Mouse (Mus musculus): ENCODE results near the gene Ccdc88b.

The Ccdc88b gene

DNA sequence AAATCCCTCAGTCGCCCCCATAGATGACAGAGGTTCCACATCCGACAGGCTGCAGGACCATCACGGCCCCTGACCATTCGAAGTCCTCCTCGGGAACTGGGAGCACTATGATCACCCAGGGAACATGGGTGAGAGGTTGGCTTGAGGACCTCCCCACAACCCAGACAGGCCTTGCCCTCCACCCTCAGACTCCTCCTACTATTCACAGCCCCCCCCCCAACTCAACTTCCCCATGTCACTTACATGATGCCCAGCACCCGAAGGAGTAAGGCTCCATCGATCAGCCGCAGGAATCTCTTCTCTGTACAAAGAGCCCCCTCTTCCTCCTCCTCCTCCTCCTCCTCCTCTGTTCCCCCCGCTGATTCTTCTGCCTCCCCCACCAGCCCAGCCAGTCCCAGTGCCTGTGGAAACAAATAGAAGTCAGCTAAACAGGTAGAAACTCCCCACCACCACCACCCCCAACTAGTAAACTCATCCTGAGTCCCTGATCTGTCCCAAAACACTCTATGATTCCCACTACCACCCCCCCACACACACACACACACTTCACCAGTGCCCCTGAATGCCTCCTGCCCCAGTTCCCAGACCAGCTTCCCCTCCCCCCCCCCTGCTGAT is 513 bp downstream of the Ccdc88b start:
- DNase-seq (ENCODE audit: inconsistent ontology term) = no peak

DNA sequence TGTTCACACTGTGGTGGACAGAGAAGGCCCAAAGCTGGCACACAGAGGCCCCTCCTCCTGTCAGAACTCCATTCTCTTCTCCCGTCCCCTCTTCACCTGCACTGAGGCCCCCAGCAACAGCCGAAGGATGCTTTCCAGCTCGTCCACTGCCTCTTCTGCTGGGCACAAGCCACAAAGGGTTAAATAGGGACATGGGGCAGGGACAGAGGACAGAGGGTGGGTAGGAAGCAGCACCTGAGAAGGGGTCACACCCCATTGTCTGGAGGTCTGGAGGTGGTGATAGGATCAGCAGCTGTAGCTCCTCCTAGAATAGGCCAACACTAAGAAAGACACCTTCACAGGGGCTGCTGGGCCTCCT is 1.0 kb downstream of the Ccdc88b start:
- DNase-seq (ENCODE audit: inconsistent ontology term) = no peak

DNA sequence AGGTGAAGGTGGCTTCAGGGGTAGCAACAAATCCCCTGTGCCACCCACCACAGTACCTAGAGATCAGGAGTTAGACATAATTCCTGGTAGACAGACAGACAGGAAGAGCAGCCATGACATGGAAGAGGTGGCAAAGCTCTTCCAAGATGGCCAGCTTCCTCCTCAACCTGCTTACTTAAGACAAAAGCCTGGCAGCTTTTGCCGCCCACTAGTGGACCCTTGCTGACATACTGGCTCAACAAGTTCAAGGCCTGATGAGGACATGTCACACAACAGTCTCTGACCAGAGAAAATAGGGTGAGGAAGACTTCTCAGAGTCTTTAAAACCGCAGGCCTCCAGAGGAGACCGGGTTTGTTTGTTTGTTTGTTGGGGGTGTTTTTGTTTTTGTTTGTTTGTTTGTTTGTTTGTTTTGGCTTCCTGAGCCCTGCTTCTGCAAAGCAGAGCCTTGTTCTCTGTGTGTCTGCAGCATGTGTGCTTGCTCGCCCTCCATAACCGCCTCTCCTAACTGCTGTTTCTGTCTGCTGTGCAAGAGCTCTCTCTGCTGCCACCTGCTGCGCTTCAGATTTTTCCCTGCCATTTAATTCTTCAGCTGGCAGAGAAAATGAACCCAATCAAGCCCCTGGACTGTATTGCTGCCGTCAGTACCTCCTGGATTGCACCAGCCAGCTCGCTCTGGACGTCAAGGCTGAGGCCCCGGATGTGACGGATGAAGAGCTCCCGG is 1.6 kb downstream of the Ccdc88b start:
- DNase-seq (ENCODE audit: inconsistent ontology term) = peak; percentile 20

DNA sequence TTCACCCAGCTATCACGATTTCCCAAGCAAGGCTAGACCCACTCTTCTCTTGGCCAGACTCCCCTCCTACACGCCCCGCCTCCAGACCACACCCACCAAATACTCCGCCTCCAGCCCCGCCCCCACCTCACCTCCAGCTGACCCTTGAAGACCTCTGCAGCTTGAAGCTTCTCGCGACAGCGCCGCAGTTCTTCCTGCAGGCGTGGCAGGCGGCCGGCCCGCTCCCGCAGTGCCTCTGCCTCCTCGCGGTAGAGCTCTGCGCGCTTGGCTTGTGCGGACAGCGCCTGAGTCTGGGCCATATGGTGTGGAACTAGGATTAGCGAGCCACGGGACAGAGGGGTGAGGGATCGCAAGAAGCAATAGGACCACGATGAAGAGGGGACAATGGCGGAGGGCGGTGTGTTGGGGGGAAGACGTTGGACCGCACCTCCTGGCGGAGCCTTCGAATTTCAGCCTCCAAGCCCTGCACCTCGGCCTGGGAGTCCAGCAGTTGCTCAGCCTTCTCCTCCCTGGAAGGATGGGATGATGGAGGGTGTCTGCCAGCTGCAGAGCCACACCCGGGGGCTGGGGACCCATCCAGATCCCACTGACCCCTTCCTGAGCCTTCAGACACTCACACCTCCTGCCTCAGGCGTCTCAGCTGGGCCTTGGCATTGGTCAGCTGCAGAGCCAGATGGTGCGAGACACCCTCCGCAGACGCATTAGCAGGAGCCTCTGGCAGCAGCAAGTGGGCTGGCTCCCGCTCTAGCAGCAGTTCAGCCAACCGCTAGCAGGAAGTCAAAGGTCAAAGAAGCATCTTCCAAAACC is 2.6 kb downstream of the Ccdc88b start:
- DNase-seq (ENCODE audit: inconsistent ontology term) = no peak

DNA sequence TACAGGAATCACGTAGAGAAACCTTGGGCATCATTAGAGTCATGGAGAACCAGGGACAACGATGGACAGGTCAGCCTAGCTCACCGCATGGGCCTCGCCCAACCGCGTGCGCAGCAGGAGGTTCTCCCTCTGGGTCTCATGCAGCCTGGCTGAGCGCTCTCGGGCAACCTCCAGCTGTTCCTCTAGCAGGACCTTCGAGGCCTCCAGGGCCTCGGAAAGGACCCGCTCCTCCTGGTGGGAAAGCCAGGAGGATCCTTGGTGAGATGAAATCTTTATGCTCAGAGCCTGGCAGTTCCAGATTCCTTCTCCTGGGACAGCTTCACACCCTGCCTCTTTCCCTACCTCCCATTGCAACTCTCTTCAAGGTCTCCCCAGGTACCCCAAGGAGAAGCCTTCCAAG is 3.4 kb downstream of the Ccdc88b start:
- no peak for DNase-seq (ENCODE audit: inconsistent ontology term)

DNA sequence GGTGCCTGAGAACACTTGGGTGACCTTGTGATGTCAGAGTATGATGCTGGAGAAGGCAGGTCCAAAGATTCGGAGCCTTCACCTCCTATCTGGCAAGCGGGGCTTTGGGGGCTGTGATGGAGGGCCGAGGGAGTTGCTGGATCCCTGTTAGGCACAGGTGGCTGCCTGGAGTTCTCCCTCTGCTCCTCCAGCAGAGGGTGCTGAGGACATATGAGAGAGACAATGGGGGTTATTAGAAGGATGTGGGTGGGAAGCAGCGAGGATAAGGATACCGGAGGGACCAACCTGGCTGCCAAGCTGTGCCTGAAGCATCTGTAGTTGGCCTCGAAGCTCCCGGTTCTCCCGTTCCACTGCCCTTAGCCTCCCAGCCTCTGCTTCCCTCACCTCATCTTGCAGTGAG is 4.1 kb downstream of the Ccdc88b start:
- no peak for DNase-seq (ENCODE audit: inconsistent ontology term)

DNA sequence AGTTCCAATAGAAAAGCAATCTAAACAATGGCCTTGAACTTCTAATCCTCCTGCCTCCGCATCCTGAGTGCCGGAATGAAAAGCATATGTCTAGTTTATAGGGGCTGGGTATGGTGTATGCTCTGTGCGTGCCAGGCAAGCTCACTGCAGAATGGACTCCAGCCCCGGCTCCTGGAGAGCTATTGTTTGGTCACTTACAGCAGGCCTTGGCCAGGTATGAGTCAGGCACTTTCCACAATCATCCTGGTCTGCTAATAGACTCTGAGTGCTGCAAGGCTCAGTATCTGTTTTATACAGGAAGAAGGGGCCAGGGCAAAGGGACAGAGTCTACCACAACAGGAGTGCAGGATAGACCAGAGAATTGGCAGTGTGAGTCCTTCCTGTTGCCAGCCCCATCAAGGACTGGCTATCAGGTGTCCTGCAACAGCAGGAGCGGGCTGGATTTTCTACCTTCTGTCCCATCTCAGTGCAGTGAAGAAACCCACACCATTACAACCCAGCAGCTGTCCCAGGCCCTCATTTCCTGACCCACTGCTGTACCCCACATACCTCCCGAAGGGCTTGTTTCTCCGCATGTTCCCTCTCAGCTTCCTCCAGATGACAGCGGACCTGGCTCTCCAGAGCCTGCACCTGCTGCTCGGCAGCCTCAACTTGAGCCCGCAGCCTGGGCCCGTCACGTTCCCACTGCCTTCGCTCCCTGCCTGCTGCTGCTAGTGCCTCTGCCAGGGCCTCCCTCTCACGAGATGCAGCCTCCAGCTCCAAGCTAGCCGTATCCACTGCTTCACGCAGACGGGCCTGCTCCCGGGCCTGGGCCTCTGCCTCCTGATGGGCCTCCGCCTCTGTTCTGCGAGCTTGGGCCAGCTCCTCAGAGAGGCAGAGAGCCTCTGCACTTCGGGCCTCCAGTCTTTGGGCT is 5.4 kb downstream of the Ccdc88b start:
- no peak for DNase-seq (ENCODE audit: inconsistent ontology term)

DNA sequence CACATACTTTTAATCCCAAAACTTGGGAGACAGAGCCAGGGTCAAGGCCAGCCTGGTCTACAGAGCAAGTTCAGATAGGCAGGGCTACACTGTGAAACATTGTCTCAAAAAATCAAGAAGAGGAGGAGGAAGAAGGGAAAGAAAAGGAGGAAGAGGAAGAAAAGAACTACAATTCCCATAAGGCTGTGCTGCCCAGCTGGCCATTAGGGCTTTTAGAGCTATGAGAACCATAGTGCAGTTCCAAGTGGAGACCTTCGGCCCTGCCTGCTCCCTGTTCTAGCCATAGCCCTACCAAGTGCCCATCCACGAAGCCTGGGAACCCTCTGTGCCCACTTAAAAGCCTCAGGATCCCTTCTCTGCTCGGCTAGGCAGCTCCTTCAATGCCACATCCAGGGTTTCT is 6.5 kb downstream of the Ccdc88b start:
- no peak for DNase-seq (ENCODE audit: inconsistent ontology term)

DNA sequence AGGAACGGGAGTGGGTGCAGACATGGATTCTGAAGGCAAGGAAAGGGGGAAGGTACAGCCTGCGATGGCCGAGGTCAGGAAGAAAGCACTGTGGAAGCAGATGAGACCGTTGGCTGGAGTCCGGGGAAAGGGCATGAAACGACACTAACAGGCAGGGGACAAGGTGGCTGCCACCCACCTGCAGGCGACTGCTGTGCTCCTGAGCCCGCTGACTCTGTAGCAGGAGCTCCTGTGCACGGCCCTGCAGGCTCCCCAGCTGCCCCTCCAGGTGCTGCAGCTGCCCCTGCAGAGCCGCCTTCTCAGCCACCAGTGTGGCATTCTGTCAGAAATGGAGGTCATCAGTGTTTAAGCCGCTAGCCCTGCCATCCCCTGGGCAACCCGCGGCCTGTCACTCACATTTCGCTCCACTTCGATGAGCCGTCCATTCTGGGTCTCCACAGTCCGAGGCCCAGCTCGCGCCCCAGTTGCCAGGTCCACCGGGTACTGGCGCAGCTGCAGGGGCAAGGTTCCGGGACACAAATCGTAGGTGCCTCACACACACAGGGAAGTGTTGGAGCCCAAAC is 8.4 kb downstream of the Ccdc88b start:
- DNase-seq (ENCODE audit: inconsistent ontology term) = no peak

DNA sequence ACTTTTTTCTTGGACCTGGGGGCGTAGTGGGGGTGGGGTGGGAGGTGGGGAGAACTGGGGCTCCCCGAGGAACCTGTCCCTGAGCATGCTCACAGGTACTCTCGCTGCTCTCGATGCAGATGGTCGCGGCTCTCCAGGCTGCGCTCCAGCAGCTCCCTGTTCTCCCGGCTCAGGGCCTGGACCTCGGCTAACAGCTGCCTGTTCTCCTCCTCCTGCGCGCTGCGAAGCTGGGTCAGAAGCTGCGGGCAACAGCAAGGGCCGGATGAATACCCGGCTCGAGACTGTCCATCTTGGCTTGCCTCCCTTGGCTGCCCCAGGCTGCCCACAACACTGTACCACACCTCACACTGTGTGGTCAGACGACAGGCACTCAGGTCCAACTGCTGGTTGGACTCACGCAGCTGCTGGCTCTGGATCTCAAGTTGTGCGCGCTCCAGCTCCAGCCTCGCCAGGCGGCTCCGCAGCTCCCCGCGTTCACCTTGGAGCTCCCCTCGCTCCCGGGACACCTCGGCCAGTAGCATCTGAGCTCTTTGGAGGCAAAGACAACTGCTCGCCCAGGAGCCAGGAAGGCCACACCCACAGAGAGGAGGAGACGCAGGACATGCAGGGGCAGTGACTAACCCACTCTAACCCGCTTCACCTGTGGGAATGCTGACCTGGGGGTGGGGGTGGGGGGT is 10.0 kb downstream of the Ccdc88b start:
- peak; percentile 31 for DNase-seq (ENCODE audit: inconsistent ontology term)

DNA sequence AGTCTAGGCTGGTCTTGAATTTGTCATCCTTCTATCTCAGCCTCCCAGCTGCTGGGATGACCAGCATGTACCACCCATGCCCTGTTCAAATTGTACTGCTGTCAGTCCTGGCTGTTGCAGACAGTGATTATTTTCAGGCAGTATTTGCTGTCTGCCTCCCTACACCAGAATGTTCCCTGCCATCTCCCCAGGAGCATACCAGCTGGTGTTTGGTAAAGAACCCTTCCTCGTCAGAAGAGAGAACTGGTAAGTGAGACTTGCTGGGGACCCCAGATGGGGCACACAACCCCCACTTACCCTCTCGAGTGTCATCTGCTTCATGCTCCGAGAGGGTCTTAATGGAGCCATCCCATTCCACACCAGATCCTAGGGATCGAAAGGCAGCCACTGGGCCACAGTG is 12.0 kb downstream of the Ccdc88b start:
- no peak for DNase-seq (ENCODE audit: inconsistent ontology term)

DNA sequence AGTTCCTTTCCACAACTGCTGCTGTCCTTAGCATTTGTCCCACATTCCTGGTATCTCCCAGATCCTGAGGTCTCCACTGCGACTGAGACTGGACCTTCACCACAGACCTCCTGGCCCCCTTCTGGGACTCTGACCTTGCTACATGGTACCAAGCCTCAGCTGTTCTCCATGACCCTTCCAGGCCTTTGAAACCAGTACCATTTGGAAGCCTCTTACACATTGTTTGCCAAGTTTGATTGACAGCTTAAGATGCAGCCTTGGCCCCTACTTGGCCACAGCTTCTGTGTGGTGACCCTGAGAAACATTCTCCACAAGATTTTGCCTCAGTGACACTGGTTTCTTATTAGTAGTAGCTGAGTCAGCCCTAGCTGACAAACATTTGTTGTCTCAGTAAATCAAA is 15.7 kb downstream of the Ccdc88b start:
- DNase-seq (ENCODE audit: inconsistent ontology term) = no peak

DNA sequence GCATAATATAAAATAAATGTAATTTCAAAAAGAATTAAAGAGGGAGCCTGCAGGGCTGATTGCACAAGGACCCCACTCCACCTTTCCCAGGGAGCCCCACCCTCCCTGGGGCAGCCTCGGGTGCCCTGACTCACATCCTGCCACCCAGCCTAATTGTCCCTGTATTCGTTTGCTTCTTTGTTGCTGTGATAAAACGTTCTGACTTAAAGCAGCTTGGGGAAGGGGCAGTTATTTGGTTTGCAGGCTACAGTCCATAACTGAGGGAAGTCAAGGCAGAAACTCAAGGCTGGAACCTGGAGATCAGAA is 16.8 kb downstream of the Ccdc88b start:
- DNase-seq (ENCODE audit: inconsistent ontology term) = peak; percentile 27

DNA sequence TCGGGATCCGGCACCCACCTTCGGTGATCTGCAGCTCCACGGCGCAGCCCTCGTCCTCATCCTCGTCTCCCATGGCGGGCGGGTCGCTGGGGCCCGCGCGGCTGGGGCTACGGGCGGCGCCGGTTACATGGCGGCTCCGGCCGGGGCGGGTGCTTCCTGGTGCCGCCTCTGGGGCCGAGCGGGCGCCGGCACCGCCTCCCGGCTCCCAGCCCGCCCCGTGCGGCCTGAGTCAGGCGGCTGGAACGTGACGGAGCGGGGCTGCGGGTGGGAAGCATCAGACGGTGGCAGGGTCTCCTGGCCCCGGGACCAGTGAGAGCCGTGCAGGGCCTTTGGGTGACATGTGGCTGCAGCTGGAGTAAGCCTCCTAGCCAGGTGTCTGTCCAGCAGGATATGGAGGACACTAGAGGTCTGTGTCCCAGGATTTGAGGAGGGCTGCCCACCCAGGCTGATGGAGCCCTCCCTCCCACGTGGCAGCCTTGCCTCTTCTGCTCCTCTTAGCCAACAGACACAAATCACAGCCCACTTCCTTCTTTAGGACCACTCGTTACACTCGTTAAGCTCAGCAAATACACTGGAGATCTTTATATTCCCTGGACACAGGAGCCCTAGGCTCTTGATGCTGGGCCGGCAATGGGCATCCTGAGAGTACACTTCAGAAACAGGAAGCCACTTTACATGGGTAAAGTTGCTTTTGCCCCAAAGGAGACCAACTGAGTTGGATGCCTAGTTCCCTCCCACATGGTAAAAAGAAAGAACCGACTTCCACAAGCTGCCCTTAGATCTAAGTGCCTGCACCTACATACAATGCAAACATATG is 17.3 kb downstream of the Ccdc88b start, which contains the start of gene Rps6ka4:
TSS of gene Rps6ka4 (minus strand) at position 162 of the 817 bp plus-strand sequence.
- peak; percentile 86 for DNase-seq (ENCODE audit: inconsistent ontology term)

DNA sequence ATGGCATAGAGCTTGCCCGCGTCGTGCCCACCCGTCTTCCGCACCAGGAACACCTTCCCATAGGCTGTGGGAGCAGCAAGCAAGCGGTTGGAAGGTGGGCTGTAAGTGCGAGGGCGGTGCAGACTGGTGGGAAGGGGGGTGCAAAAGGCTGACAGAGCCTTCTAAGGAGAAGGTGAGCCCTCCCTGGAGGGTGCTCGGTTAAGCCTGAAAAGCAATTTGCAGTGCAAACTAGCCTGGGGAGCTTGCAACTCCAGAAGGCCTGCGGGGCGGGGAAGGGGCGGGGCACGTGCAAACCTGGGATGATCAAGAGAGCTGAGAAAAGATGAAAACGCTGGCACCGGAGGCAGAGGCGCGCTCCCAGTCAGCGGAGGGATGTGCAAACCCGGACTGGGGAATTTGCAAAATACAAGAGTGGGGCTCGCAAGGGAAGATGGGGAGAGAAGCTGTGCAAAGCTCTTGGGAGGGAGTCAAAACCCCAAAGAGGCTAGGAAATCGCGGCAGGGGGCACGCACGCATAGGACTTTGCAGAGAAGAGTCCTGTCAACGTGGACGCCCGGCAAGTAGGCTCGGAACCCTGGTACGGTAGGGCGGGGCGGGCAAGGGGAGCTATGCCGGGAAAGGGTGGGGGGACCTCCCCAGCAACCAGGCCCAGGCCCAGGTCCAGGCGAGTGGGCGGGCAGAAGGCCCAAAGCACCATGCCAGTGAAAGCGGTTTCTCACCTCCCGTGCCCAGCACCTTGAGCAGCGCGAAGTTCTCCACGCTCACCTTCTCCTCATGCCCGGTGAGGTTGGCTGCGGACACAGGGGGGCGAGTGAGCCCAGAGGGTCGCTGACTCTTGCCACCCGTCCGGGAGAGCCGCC is 18.2 kb downstream of the Ccdc88b start:
- peak; percentile 39 for DNase-seq (ENCODE audit: inconsistent ontology term)

DNA sequence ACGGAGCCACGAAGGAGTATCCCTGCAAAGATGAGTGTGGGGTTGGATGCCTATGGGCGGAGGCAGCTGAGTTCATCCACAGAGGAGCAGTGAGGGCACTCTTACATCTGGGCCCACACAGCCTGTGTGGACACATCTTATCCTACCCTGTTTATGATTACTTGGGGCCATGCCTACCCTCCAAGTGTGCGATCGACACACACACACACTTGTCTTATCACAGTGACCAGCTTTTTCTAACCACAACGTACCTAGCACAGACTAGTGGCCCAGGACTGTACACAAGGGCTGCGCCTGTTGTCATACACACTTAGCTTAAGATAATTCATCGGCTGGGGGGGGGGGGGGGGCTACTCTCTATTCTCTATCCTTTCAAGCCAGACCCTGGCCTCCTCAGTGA is 25.6 kb downstream of the Ccdc88b start:
- no peak for DNase-seq (ENCODE audit: inconsistent ontology term)

DNA sequence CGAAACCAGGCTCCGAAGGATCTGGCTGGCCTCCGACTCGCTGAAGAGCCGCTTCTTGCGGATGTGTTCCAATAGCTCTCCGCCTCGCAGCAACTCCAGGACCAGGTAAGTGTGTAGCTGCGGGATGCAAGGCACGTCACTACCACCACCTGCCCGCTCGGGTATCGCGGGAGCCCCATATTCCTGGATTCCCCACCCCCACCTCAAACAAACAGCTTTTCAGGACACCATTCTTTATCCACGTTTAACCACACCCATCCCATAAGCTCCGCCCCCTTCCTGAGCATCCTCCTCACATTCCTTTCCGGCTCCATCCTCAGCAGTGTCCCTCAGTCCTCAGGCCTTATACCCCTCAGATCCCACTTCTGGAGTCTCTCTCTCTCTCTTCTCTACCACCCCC is 26.7 kb downstream of the Ccdc88b start:
- no peak for DNase-seq (ENCODE audit: inconsistent ontology term)

DNA sequence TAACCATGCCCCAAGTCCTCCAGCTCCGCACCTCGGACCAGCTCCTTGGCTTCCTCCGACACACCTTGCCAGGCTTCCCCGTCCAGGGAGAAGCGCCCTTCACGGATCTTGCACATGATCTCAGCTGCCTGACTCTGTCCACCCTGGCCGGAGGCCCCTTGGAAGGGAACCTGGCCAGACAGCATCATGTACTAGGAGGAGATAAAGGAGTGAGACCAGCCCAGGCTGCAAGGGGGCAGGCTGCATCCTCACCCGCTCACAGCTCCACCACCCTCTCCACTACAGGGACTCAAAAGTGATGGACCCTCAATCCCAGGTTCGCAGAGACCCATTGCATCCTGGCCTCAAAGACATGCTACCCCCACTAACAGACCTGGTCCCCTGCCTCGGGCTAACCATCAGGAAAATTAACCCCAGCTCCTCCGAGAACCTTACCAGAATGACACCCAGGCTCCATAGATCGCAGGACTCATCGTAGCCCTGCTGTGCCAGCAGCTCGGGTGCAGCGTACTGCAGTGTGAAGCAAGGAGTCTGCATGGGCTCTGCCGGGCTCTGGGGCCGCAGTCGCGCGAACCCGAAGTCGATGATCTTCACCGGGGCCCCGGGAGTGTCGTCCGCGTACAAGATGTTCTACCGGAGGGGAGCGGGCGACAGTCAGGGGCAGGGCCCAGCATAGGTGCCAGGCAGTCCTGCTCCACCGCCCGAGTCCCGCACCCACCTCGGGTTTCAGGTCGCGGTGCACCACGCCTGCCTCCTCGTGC is 27.3 kb downstream of the Ccdc88b start:
- no peak for DNase-seq (ENCODE audit: inconsistent ontology term)

Data from Muller cell, postnatal 12 days (primary cell).